7 mouse cellular contexts compared by ENCODE assay signal in genomic region chr6:124779222-124779983, GRCm38 (mm10). TPM values are rescaled to one million over a fixed set of nuclear protein-coding genes. Genes with fewer than 3 reads are reported as not detected.
DNase-seq lines count a peak whose midpoint lies in the region; ATAC-seq lines count a peak whose summit lies in the region.

Gene Lrrc23 (minus strand): TSS chr6:124779727.

- H3K27ac ChIP-seq in embryonic facial prominence, embryonic 15.5 days (replicated peaks), result no peak within 1 kb of the TSS
- peak within 1 kb of the TSS; percentile 44; the same call in 1 of the 2 replicates for H3K27ac ChIP-seq in hindbrain, embryonic 12.5 days
- no peak within 1 kb of the TSS for H3K27ac ChIP-seq in liver, embryonic 11.5 days (ENCODE audit: low read depth, low read length)
- no peak within 1 kb of the TSS for H3K27ac ChIP-seq in midbrain, embryonic 16.5 days (ENCODE audit: low read length)

- 0 out of 2 replicates have a peak within 1 kb of the TSS, but pooled peaks have one; percentile 12 for H3K9ac ChIP-seq in embryonic facial prominence, embryonic 15.5 days
- H3K9ac ChIP-seq in hindbrain, embryonic 12.5 days, result peak within 1 kb of the TSS; percentile 33; the same call in 1 of the 2 replicates
- H3K9ac ChIP-seq in liver, embryonic 11.5 days (ENCODE audit: low read depth, low read length), result no peak within 1 kb of the TSS
- 0 out of 2 replicates have a peak within 1 kb of the TSS, but pooled peaks have one; percentile 5 for H3K9ac ChIP-seq in midbrain, embryonic 16.5 days (ENCODE audit: low read depth, low read length)

- 2% methylated on average over 23 of the region's 23 CpGs for WGBS in embryonic facial prominence, embryonic 15.5 days
- WGBS in hindbrain, embryonic 12.5 days, result 2% methylated on average over 23 of the region's 23 CpGs
- 2% methylated on average over 23 of the region's 23 CpGs for WGBS in liver, embryonic 11.5 days
- 2% methylated on average over 23 of the region's 23 CpGs for WGBS in midbrain, embryonic 16.5 days

- peak; percentile 91 for DNase-seq in CD4-positive, CD25-positive, alpha-beta regulatory T cell, adult 2 months (ENCODE audit: low read depth, low spot score)
- DNase-seq in ES-CJ7 (ENCODE audit: low read depth, low spot score), result peak; percentile 81
- peak; percentile 55 for DNase-seq in liver, embryonic 11.5 days (ENCODE audit: low spot score)
- peak; percentile 74 for DNase-seq in thymus, postnatal 4 days

- peak within 1 kb of the TSS; percentile 41 for H3K4me3 ChIP-seq in embryonic facial prominence, embryonic 15.5 days (replicated peaks)
- peak within 1 kb of the TSS; percentile 35 for H3K4me3 ChIP-seq in hindbrain, embryonic 12.5 days
- H3K4me3 ChIP-seq in liver, embryonic 11.5 days (ENCODE audit: low read depth, low read length), result peak within 1 kb of the TSS; percentile 41
- peak within 1 kb of the TSS; percentile 34 for H3K4me3 ChIP-seq in midbrain, embryonic 16.5 days (ENCODE audit: low read depth, low read length)

- no peak for ATAC-seq in embryonic facial prominence, embryonic 15.5 days (ENCODE audit: insufficient number of reproducible peaks, low FRiP score, low TSS enrichment, low read depth)
- ATAC-seq in hindbrain, embryonic 12.5 days (ENCODE audit: low FRiP score), result peak; percentile 39
- no peak for ATAC-seq in liver, embryonic 11.5 days (replicated peaks; ENCODE audit: low FRiP score)
- ATAC-seq in midbrain, embryonic 16.5 days, result peak; percentile 69

- no peaks in the 10 kb centered on the region for H3K9me3 ChIP-seq in embryonic facial prominence, embryonic 15.5 days (replicated peaks)
- H3K9me3 ChIP-seq in hindbrain, embryonic 12.5 days (replicated peaks), result no peaks in the 10 kb centered on the region
- no peaks in the 10 kb centered on the region for H3K9me3 ChIP-seq in liver, embryonic 11.5 days (ENCODE audit: control insufficient read depth, low read length)
- no peaks in the 10 kb centered on the region for H3K9me3 ChIP-seq in midbrain, embryonic 16.5 days (replicated peaks; ENCODE audit: control insufficient read depth, low read length, poor library complexity, severe bottlenecking)

- H3K36me3 ChIP-seq in embryonic facial prominence, embryonic 15.5 days, result no peaks in the 10 kb centered on the region
- no peaks in the 10 kb centered on the region for H3K36me3 ChIP-seq in hindbrain, embryonic 12.5 days
- no peaks in the 10 kb centered on the region for H3K36me3 ChIP-seq in liver, embryonic 11.5 days (ENCODE audit: control insufficient read depth, insufficient read depth, low read length)
- no peaks in the 10 kb centered on the region for H3K36me3 ChIP-seq in midbrain, embryonic 16.5 days (ENCODE audit: control insufficient read depth, insufficient read depth, low read length)

- peaks cover 21% of the 10 kb centered on the region for H3K4me1 ChIP-seq in embryonic facial prominence, embryonic 15.5 days
- H3K4me1 ChIP-seq in hindbrain, embryonic 12.5 days, result peaks cover 20% of the 10 kb centered on the region
- H3K4me1 ChIP-seq in liver, embryonic 11.5 days (replicated peaks; ENCODE audit: control insufficient read depth, insufficient read depth, low read length), result no peaks in the 10 kb centered on the region
- peaks cover 9% of the 10 kb centered on the region for H3K4me1 ChIP-seq in midbrain, embryonic 16.5 days (ENCODE audit: control insufficient read depth, insufficient read depth, low read length)

- no peaks in the 10 kb centered on the region for H3K27me3 ChIP-seq in embryonic facial prominence, embryonic 15.5 days
- peaks cover 20% of the 10 kb centered on the region for H3K27me3 ChIP-seq in hindbrain, embryonic 12.5 days
- H3K27me3 ChIP-seq in liver, embryonic 11.5 days (replicated peaks; ENCODE audit: control insufficient read depth, insufficient read depth, low read length), result peaks cover 32% of the 10 kb centered on the region
- H3K27me3 ChIP-seq in midbrain, embryonic 16.5 days (ENCODE audit: control insufficient read depth, insufficient read depth, low read depth, low read length), result no peaks in the 10 kb centered on the region

- H3K4me2 ChIP-seq in embryonic facial prominence, embryonic 15.5 days (replicated peaks), result peak within 1 kb of the TSS; percentile 70
- H3K4me2 ChIP-seq in hindbrain, embryonic 12.5 days (replicated peaks), result peak within 1 kb of the TSS; percentile 68
- H3K4me2 ChIP-seq in liver, embryonic 11.5 days, result peak within 1 kb of the TSS; percentile 66
- peak within 1 kb of the TSS; percentile 64 for H3K4me2 ChIP-seq in midbrain, embryonic 16.5 days (ENCODE audit: low read length)

RNA-seq across cellular contexts. Expression of gene Lrrc23, which starts in this region (rescaled TPM):
- 26.7 and 47.5 TPM in 2 replicates for polyA plus RNA-seq in embryonic facial prominence, embryonic 15.5 days (2015; fragmentation: Nextera tagmentation; extraction: Ambion mirVana)
- polyA plus RNA-seq in hindbrain, embryonic 12.5 days (2016; fragmentation: Nextera tagmentation; extraction: Ambion mirVana), result 3.9 and 5.2 TPM in 2 replicates
- 0.11 TPM in 1 of 2 replicates, not detected in the other for polyA plus RNA-seq in liver, embryonic 11.5 days (2014; fragmentation: Nextera tagmentation; extraction: Ambion mirVana)
- polyA plus RNA-seq in midbrain, embryonic 16.5 days (2015; fragmentation: Nextera tagmentation; extraction: Ambion mirVana), result 5.7 and 6.3 TPM in 2 replicates

Comparison
In these comparisons a context has a peak if more than half of its experiments do, and no peak if none do; other contexts are left out.
1. Peak in DNase-seq, H3K4me3 ChIP-seq and H3K4me2 ChIP-seq in liver, embryonic 11.5 days; RNA of the gene not detected or under 1 TPM.
2. ATAC-seq: peak in hindbrain, embryonic 12.5 days (single experiment) and midbrain, embryonic 16.5 days (single experiment); none in embryonic facial prominence, embryonic 15.5 days (single experiment) and liver, embryonic 11.5 days (single experiment).
3. Peak in every context shown above with its lines, with median percentiles within 50 percentile points of each other: DNase-seq, H3K4me2 ChIP-seq and H3K4me3 ChIP-seq.